ENCODE assay signal across 16 mouse cellular contexts in the genomic region with DNA sequence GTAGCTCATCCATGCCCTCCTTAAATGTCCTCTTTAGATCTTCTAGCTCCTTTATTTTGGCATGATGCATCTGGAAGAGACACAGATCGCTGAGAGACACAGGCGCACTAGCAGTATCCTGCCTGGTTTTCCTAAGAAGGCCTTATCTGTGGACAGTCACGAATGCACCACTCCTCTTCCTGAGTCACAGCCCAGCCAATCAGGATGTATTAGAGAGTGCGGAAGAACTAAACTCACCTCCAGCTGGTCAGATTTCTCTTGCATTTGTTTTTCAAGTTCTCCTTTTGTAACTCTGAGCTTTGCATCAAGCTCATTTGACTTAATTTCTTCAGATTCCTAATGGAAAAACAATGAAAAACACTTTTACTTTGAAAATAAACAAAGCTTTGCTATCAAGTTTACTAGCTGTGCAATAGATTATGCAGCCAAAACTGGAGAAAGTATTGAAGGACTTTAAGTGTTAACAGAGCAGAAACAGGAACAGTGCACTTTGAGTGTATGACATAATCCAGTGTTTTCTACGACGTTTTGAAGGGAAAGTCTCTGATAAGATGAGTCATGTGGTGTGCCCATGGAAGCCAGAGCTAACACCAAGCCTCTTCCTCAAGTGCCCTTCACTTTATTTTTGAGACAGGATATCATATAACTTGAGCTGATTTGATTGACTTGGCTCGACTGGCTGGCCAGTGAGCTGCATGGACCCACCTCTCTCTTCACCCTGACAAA. TPM values are rescaled to one million over a fixed set of nuclear protein-coding genes. Genes with fewer than 3 reads are reported as not detected.
A peak's percentile ranks its signal among the peaks of the same experiment; 100 is the strongest.
DNase-seq lines count a peak whose midpoint lies in the region; ATAC-seq and TF ChIP-seq lines count a peak whose summit lies in the region.
"Had no signal": no experiment of that assay in that cellular context is flagged by ENCODE, and none has a peak within 500 bp of the region (broad histone marks: within the 10 kb centered on the region; RNA-seq: fewer than 3 reads in every experiment).

No protein-coding gene starts in this region.

- no peaks in the 10 kb centered on the region for H3K27me3 ChIP-seq in liver, embryonic 12.5 days (replicated peaks)
- H3K27me3 ChIP-seq in hindbrain, embryonic 11.5 days (ENCODE audit: control insufficient read depth, insufficient read depth, low read length), result no peaks in the 10 kb centered on the region
- no peaks in the 10 kb centered on the region for H3K27me3 ChIP-seq in cerebellum, adult 2 months (ENCODE audit: control insufficient read depth, insufficient read depth, low read length)
- H3K27me3 ChIP-seq: midbrain, embryonic 12.5 days had no signal

- H3K4me3 ChIP-seq in liver, embryonic 12.5 days, result 0 out of 2 replicates have a peak overlapping the region, but pooled peaks have one; percentile 9
- no peak overlapping the region for H3K4me3 ChIP-seq in hindbrain, embryonic 11.5 days (ENCODE audit: low read depth, low read length)
- no peak overlapping the region for H3K4me3 ChIP-seq in cerebellum, adult 2 months (replicated peaks; ENCODE audit: insufficient read depth, low read depth, low read length)
- H3K4me3 ChIP-seq: limb, embryonic 10.5 days; midbrain, embryonic 12.5 days had no signal

- no peak for TF ChIP-seq CTCF in cerebellum, adult 2 months (IDR thresholded peaks at IDR 0.05; ENCODE audit: borderline replicate concordance, insufficient read depth, low read depth, low read length)

- TF ChIP-seq POLR2A in cerebellum, adult 2 months (IDR thresholded peaks at IDR 0.05; ENCODE audit: borderline replicate concordance, insufficient read depth, low read length), result no peak

- H3K36me3 ChIP-seq in liver, embryonic 12.5 days, result peaks cover 84% of the 10 kb centered on the region
- H3K36me3 ChIP-seq in hindbrain, embryonic 11.5 days (ENCODE audit: control insufficient read depth, insufficient read depth, low read length), result 0 out of 2 replicates have a peak, but pooled peaks cover 3% of the 10 kb centered on the region

- H3K9ac ChIP-seq in liver, embryonic 12.5 days, result no peak overlapping the region
- no peak overlapping the region for H3K9ac ChIP-seq in hindbrain, embryonic 11.5 days (ENCODE audit: low read depth, low read length)
- H3K9ac ChIP-seq: midbrain, embryonic 12.5 days had no signal

- H3K27ac ChIP-seq in liver, embryonic 12.5 days, result peak overlapping the region; percentile 88
- H3K27ac ChIP-seq in hindbrain, embryonic 11.5 days (ENCODE audit: low read depth, low read length), result no peak overlapping the region
- H3K27ac ChIP-seq in cerebellum, adult 2 months (ENCODE audit: insufficient read depth, low read length), result no peak overlapping the region
- H3K27ac ChIP-seq: limb, embryonic 10.5 days; midbrain, embryonic 12.5 days had no signal

- WGBS in liver, embryonic 12.5 days (ENCODE audit: insufficient replicate concordance), result 9% methylated on average over 7 of the region's 7 CpGs
- 88% methylated on average over 7 of the region's 7 CpGs for WGBS in hindbrain, embryonic 11.5 days
- 88% methylated on average over 7 of the region's 7 CpGs for WGBS in cerebellum, adult 2 months

- no peaks in the 10 kb centered on the region for H3K9me3 ChIP-seq in liver, embryonic 12.5 days (replicated peaks)
- no peaks in the 10 kb centered on the region for H3K9me3 ChIP-seq in hindbrain, embryonic 11.5 days (ENCODE audit: control insufficient read depth, low read length)
- H3K9me3 ChIP-seq: limb, embryonic 10.5 days; midbrain, embryonic 12.5 days had no signal

- DNase-seq in lung, adult 18-20 months, result peak; percentile 21 to 43
- no peak for DNase-seq in lung, postnatal 14 days
- peak; percentile 36 for DNase-seq in c-Kit-positive CD71-negative TER-119-negative erythroid progenitor cells, embryonic 14.5 days (ENCODE audit: low read depth)
- no peak for DNase-seq in hindbrain, embryonic 11.5 days (ENCODE audit: low spot score)
- no peak for DNase-seq in cerebellum, adult 2 months
- DNase-seq in spleen, postnatal 10 days (ENCODE audit: low spot score in 2 of 2), result no peak
- DNase-seq: adrenal gland, postnatal 36 days; cerebellum, adult 18-20 months; kidney, postnatal 14 days; thymus, adult 18-20 months had no signal

- ATAC-seq in liver, embryonic 12.5 days, result peak; percentile 73
- ATAC-seq in megakaryocyte, adult 5-6 weeks (ENCODE audit: poor library complexity, severe bottlenecking), result peak; percentile 66
- ATAC-seq in hindbrain, embryonic 11.5 days (ENCODE audit: low FRiP score), result no peak
- ATAC-seq: inflammation-experienced regulatory T-cells, adult 6 months had no signal

- H3K4me1 ChIP-seq in liver, embryonic 12.5 days, result peaks cover 45% of the 10 kb centered on the region
- no peaks in the 10 kb centered on the region for H3K4me1 ChIP-seq in hindbrain, embryonic 11.5 days (replicated peaks; ENCODE audit: control insufficient read depth, insufficient read depth, low read length)
- peaks cover 7% of the 10 kb centered on the region for H3K4me1 ChIP-seq in cerebellum, adult 2 months (ENCODE audit: control insufficient read depth, insufficient read depth, low read length)
- H3K4me1 ChIP-seq: limb, embryonic 10.5 days; midbrain, embryonic 12.5 days had no signal

- H3K4me2 ChIP-seq in liver, embryonic 12.5 days, result peak overlapping the region; percentile 56
- H3K4me2 ChIP-seq in hindbrain, embryonic 11.5 days (replicated peaks; ENCODE audit: low read depth, low read length), result no peak overlapping the region
- H3K4me2 ChIP-seq: midbrain, embryonic 12.5 days had no signal

RNA-seq across cellular contexts. Expression of a gene that starts 20.9 kb away (rescaled TPM):
- 7.7 and 8.1 TPM in 2 replicates for polyA plus RNA-seq in liver, embryonic 12.5 days (2016; fragmentation: Nextera tagmentation; extraction: Ambion mirVana)
- 16.1 and 18.6 TPM in 2 replicates for total RNA-seq in megakaryocyte, adult 5-6 weeks (2015)
- 32.2 and 58.1 TPM in 2 replicates for total RNA-seq in megakaryocyte, adult 5-6 weeks (2017)
- 23.3 and 25.7 TPM in 2 replicates for polyA plus RNA-seq in hindbrain, embryonic 11.5 days (2014; fragmentation: Nextera tagmentation; extraction: Ambion mirVana)
- 24.3 and 24.4 TPM in 2 replicates for polyA plus RNA-seq in cerebellum, adult 2 months (2012; rRNA removed)

RNA-seq across cellular contexts. Expression of a gene that starts 24.9 kb away (rescaled TPM):
- 0.20 TPM in 2 replicates for polyA plus RNA-seq in liver, embryonic 12.5 days (2016; fragmentation: Nextera tagmentation; extraction: Ambion mirVana)
- total RNA-seq in megakaryocyte, adult 5-6 weeks (2015), result not detected in 2 replicates
- 0.07 TPM in 1 of 2 replicates, not detected in the other for total RNA-seq in megakaryocyte, adult 5-6 weeks (2017)
- polyA plus RNA-seq in hindbrain, embryonic 11.5 days (2014; fragmentation: Nextera tagmentation; extraction: Ambion mirVana), result 0.68 and 0.95 TPM in 2 replicates
- polyA plus RNA-seq in cerebellum, adult 2 months (2012; rRNA removed), result 0.13 and 0.20 TPM in 2 replicates
- polyA plus RNA-seq: inflammation-experienced regulatory T-cells, adult 6 months; spleen, adult 2 months had no signal

Comparison
In these comparisons a context has a peak if more than half of its experiments do, and no peak if none do; other contexts are left out.
1. DNase-seq: peak in lung, adult 18-20 months (2 of 2) and c-Kit-positive CD71-negative TER-119-negative erythroid progenitor cells, embryonic 14.5 days (single experiment); none in lung, postnatal 14 days (single experiment), hindbrain, embryonic 11.5 days (single experiment), cerebellum, adult 2 months (0 of 2) and spleen, postnatal 10 days (0 of 2).